Mouse (Mus musculus): ENCODE measurements at regions not wholly inside any gene's neighbourhood (a gene's known extent, or its start where the extent isn't known, plus 50 kb on each side); places are given as distances from the start of the nearest gene placed in this dataset.
A peak's percentile ranks its signal among the peaks of the same experiment; 100 is the strongest.

DNA sequence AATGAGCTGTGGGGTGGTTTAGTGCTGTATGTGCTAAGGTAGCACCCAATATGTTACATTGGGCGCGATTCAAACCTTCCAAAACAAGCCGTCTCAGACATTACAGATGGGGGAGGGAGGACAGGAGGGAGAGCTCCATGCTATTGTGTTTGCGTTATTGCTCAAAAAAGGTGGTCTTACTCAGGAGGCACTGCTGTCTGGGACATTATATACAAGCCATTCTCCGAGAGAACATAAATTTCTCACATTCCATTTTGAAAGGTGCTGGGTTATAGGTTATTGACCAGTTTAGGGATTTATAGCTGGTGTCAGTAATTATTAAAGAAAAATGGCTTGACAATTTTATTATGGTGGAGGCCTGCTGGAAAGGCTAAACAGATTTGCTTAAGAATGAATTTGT, 649.4 kb downstream of the Kcnj2 start:
- DNase-seq (ENCODE audit: low spot score) = no peak

DNA sequence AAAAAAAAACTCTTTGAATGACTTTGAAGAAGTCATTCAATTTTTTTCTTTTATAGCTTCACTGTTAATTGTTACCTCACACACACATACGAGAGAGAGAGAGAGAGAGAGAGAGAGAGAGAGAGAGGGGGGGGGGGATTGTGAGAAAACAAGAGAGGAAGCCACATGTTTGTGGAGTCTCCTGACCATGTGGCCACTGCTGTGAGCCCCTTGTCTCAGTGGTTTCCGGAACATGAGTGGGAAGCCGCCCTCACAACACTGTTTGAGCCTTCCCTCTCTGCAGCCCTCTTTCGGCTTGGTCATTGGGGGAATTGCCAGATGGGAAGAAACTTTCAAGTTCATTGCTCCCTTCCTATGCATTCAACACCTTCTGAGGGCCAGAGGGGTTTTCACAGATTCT, 656.3 kb downstream of the Kcnj2 start:
- DNase-seq (ENCODE audit: low spot score) = no peak

DNA sequence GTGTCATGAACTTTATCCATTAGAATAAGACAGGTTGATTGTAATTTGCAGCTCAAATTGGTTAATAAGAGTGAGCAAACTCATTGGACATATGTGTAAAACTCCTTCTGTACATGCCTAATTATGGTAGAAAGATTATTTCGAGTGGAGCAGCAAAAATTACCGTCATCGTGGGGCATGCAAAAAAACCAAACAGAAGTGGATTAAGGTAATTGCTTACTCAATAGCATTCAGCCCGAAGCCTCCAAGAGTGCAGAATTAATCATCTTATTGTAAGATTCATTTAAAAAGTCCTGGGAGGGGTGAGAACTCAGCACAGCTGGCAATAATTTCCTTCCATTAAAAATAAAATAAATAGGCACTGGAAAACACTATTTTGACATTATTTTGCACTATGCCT, 662.2 kb downstream of the Kcnj2 start:
- no peak for DNase-seq (ENCODE audit: low spot score)

DNA sequence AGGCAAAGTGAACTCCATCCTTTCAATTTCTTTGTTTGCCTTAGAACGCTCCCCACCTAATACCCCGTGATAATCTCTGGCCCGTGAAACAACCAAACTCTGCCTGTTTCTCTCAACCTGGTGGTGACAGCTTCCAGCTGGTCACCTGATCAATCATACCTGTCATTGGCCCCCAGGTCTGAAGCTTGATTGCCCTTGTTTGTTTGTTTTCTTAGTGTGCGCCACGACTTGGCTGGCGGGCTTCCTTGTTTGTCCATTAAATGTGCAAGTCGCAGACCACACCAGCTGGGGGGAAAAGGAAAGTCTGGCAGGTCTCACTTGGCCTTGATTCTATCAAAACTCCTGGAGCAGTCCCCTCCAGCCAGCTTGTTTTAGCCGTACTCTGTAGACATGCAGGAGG, 666.1 kb downstream of the Kcnj2 start:
- DNase-seq (ENCODE audit: low spot score) = no peak

DNA sequence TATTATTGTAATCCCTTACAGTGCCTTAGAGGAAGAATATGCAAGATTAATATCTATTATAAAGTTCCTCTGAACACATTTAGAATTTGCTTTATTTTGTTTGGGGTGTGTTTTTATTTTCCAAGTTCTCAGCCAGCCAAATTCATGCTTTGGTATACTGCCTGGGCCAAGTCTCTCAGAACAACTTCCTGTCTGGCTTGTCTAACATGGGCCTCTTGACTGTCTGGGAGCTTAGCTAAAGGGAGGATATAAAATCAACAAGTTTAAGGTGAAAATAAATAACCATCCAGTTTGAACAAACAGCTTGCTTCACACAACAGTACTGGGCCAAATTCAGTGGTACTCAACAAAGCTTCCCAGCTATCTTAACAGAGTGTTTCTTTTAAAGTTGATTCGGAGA, 669.5 kb downstream of the Kcnj2 start:
- DNase-seq (ENCODE audit: low spot score) = no peak

DNA sequence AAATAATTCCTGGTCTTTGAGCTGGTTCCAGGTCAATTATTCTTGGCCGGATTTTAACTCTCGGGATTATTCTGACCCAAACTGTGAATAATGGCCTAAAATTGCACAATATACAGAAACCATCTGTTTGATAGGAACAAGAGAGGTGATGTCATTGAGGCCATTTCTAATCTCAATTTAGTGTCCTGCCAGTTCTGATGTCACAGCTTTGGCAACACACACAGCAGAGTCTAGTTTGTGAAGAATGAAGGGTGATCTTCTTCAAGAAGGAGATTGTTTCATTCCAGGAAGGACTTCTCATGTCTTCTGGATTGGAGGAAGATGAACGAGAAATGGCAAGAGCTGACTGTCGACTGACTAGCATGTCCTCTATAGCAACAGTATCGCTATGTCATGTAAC, 670.0 kb downstream of the Kcnj2 start:
- no peak for DNase-seq (ENCODE audit: low spot score)

DNA sequence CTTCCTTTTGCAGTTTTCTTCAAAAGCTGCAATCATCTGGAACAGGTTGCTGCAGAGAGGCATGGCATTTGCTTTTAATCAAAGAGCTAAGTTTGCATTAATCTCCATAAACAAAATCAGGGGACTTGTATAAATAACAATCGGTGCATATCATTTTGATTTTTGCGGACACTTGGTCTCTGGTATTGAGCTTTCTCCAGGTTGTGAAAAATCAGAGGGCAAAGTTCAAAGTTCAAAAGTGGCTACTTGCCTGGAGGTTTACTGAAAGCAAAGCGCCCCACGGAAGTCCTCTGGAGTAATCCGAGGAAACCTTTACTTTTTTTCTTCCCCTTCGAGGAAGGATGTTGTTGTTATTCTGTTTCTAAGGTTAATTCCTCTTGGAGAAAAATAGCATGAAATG, 677.4 kb downstream of the Kcnj2 start:
- DNase-seq (ENCODE audit: low spot score) = no peak

DNA sequence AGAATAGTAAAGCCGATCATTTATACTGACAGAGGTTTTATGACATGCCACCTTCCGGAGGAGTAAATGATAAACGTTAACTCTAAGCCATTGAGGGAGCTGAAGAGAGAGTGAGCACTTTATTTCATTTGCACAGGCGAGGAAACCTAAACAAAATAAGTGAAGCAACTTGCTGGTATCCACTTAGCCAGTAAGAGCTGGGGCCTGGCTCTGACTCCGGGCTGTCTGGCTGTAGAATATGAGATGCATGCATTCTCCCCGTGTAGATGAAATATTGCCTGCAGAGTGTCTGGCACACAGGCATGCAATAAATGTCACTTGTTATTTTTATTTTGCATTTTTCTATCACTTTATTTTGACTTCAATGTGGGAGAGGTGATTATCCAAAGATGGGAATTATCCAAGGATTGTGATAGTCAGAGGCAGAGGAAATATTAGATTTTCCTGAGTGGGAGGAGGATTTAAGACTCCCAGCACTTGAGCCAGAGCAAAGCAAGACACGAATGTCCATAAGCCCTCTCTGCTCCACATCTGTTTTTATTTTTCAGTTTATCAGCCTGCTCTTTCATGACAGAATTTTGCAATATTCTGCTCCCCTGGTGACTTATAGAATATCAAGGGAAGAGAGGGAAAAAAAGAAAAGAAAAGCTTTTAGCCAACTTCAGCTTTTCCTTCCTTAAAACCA, 681.4 kb downstream of the Kcnj2 start:
- no peak for DNase-seq (ENCODE audit: low spot score)

DNA sequence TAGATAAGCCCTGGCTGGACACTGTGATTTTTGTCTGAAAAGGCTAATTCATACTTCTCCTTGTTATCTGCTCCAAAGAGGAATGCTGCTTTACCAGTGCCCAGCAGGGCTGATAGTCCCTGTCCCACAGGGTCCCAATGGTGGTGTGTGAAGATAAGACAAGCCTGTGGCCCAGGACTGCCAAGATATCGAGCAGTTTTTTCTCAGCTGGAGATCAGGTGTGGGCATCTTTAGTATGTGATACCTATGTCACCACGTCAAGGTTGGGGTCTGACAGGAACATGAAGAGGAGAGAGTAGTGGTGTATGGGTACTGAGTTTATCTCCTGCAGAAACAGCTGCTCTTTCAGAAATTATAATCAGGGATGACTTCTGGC, 682.0 kb downstream of the Kcnj2 start:
- DNase-seq (ENCODE audit: low spot score) = no peak

DNA sequence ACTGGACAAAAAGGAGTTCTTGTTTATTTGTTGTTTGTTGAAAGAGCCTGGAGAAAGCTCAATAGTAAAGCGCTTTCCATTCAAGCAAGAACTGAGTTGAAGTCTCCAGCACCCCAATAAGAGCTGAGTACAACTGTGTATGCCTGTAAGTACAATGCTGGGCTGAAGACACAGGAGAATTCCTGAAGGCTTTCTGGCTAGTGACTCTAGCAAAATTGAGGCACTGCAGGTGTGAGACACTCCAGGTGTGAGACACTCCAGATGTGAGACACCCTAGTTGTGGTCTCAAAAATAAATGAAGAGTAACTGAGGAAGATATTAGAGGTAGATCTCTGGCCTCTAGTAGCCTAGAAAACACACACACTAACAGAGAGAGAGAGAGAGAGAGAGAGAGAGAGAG, 682.5 kb downstream of the Kcnj2 start:
- no peak for DNase-seq (ENCODE audit: low spot score)

DNA sequence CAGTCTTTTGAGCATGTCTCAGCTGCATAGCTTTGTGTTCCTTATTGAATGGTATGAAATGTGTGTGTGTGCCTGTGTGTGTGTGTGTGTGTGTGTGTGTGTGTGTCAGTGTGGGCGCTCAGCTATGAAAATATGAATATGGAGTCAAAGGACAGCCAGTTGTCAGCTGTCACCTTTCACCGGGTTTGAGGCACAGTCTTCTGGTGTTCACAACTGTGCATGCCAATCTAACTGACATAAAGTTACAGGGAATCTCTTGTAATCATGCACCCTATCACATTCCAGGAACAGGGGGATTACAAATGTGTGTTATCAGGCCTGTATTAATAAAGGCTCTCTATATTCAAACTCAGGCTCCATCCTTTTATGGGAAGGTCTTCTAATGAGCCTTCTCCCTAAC, 688.8 kb downstream of the Kcnj2 start:
- no peak for DNase-seq (ENCODE audit: low spot score)

DNA sequence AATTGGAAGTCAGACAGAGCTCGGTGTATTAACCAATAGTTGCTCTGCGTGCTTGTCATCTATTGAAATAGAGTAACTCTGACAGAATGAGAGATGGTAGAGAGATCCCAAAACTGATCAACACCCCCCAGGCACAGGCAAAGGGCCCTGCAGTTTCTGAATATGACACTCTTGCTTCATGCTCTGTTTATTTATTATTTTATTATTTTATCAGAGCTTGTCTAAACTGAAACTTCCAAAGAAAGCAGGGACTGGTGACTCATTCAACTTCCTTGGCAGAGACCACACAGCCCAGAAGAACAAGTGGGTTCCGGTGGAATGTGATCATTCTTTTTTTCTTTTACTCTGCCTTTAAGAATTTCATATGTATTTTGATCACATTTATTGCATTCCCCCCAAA, 697.1 kb downstream of the Kcnj2 start:
- no peak for DNase-seq (ENCODE audit: low spot score)

DNA sequence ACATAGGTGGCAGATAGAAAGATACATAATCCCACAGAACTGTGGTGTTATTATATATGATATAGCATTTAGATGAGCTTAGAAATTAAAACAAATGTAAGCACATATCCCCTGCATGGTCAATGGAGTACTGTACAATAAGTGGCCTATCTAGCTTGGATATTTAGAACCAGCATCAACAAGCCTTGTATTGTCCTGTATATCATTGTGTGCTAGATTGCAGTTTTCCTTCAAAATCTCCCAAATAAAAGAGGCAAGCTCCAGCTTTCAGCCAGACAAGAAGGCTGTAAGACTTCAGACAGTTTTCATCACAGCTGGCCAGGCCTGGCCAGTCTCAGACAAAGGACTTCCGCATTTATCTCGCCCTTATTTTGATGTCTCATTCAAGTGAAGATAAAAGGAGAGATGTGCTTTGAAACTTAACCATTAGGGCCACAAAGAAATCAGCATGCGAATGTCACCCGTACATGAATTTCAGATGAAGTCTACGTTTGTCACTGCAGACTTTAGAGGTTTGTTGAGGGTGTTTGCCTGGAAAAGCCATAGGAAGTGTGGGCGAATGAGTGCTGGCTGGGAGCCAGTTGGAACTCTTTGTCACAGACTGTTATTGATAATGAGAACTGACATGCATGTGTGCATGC, 700.5 kb downstream of the Kcnj2 start:
- no peak for DNase-seq (ENCODE audit: low spot score)

DNA sequence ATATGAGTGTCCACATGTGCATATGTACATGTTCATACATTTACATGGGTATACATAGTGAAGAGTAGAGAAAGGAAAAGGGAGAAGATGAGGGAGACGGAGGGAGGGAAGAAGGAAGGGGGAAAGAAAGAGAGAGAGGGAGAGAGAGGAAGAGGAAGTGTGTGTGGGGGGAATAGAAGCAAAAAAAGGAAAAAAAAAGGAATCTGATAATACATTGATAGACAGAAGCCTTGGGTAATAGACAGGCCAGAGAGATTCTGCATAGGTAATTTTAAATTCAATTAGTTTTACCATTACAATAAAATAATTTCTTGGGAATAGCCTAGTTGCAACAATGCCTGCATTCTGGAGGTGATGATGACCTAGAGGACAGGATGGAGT, 701.0 kb downstream of the Kcnj2 start:
- no peak for DNase-seq (ENCODE audit: low spot score)

DNA sequence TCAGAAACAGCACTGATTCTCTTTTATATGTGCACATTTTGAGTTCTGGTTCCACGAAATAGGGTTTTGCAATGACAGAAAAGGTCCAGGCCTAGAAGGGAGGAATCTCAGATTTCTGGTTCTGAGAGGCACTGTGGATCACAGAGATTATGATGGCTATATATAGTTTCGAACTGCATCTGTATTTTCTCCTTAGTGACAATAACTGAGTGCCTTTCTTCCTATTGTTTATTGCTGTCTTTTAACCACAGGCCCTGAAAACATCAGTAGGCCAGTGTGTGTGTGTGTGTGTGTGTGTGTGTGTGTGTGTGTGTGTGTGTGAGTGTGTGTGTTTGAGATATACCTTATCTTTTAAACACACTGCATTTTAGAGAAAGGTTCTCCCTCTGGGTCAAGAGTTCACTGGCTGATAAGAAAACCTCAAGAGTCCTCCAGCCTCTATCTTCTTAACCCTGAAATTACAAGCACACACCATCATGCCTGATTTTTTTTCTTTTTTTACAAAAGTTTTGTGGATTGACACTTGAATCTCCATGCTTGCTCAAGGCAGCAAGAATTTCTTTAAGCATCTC, 708.2 kb downstream of the Kcnj2 start:
- no peak for DNase-seq (ENCODE audit: low spot score)

DNA sequence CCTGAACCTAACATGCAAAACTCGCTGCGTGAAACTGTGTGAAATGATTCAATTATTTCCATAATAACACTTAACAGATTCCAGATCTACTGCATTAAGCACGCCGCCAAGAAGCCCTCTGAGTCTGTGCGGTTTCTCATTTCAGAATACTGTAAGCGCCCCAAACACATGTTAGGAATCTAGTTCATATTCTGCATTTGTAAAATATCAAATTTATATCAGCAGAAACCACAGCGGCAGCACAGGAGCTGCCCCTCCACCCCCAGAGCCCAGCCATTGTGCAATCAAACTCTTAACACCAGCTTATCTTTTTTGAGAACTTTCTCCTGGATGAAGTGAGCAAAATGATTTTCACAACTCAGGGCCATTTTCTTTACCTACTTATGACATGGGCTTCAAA, 715.4 kb downstream of the Kcnj2 start:
- DNase-seq (ENCODE audit: low spot score) = no peak

DNA sequence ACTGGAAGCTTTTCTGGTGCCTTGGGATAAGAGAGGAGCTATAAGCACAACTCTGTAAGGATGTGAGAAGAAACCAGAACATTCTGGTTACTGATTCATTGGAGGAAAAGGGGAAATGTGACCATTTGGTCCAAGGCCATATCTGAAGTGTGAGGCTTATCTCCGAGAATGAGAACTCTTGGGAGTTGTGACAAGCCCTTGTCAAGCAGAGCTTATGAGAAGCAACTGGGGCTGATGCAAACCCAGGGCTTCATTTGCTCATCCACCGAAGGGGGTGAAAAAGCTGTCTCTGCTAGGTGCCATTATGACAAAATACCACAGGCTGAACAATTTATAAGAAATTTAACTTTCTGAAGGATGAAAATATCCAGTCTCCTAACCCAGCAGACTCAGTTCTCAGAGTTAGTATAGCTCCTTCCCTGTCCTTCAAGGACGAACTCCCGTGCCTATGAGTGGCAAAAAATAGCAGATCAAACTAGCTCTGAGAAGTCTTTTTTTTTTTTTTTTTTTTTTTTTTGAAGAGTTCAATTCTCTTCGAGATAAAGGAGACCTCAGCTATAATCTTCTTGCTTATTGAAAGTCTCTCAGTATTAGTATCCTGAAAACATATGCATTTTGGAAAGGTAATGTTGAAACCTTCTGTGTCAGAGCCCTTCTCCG, 725.4 kb downstream of the Kcnj2 start:
- no peak for DNase-seq (ENCODE audit: low spot score)

DNA sequence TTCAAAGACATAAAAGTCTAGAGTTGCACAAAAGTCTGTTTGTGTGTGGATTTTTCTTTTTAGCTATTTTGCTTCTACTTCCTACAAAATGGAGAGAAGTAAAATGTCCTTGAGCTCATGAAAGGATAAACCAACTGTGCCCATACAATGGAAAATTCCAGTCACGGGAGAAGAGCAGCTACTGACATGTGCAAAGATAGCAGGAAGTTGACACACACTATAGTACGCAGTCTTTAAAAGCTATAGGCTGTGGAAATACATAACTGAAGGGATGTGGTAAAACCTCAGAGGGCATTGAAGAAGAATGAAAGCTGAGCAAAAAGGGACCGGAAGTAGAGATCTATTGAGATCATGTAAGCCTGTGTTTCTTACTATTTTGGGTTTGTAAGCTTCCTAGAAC, 735.1 kb downstream of the Kcnj2 start:
- no peak for DNase-seq (ENCODE audit: low spot score)

DNA sequence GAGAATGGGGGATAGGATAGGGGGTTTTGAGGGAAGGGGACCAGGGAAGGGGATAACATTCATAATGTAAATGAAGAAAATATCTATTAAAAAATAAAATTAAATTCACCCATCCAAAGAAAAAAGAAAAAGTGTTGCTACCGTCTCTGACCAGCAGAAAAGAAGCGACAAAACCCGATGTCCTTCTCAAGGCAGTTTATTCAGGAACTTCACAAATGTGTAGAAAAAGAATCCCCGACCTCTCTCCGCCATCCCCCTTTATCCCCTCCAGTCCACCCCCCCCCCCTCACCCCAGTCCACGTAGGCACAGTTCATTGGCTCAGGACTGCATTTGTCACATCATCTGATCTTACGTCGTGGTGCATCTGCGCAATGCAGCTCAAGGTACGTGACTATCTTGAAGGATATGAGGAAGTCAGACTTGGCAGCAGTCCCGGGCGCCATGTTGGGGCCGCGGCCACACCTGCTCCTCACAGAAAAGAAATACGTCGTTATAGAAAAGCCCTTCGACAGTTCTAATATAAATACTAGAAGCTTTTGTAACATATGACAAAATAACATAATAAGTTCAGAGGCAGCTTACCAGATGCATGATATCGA, 750.3 kb downstream of the Kcnj2 start:
- DNase-seq (ENCODE audit: low spot score) = peak; percentile 51

DNA sequence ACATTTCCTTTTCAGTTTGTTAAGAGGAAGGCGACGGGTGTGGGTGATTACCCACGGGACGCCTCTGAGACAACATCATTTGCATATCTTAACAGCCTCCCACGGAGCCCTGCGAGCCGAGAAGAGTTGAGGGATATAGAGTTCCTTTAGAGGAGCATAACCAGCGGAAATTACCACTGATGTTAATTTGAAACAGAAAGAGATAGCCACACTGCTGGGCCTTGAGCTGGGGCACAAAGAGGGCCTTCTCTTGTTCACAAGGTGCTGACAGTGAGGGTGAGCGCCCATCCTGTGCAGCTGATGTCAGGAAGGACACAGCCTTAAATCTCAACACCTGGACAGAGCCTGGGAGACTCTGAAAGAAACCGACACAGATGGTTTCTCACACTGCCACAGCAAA, 752.2 kb downstream of the Kcnj2 start:
- no peak for DNase-seq (ENCODE audit: low spot score)

DNA sequence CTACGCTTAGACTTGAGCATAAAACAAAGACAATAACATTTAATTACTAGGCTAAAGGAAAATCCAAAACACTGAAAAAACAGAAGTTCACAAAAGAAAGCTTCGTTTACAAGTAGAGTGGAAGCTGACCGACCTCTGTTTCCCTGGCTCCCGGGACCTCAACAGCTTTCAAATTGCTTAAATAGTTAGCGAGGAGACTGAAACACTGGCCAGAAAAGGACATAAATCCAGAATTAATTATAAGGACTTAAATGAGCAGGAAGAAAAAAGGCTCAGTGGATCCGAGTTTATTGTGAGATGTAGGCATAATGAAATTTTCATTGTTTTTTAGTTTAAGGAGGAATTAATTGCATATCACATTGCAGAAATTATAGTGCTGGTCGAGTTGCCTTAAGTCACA, 754.4 kb downstream of the Kcnj2 start:
- DNase-seq (ENCODE audit: low spot score) = no peak

DNA sequence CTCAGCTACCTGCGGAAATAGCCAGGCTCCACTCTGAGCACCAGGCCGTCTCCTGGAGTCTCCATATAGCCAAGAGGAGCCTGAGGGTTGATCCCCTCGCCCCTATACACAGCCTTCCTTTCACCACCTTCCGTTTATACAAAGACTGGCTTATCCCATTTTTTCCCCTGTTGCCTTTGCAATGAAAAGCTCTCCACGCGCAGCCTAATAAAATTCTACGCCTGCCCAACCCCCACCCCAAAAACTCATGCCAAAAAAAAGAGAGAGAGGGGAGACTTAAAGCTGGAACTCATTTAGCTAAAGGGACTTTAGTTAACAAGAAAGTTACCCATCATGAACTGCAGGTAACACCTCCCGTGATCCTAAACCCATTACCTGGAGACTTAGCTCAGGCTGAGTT, 762.5 kb downstream of the Kcnj2 start:
- no peak for DNase-seq (ENCODE audit: low spot score)

DNA sequence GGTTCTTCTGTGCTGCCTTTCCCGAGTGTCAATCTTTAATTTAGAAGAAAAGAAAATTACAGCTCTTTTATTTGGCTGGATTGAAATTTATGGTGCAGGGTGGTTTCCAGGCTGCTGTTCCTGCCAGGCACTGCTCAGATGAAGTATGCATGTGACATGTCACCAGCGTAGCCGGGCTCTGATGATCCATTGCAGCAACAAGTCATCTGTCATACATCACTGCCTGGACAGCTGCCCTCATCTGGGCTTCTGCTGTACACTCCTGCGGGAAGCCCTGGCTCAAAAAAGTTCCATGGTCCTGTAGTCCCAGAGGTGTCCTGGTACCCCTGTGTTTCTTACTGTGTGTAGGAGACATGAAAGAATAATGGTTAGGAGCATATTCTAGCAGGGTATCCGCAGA, 773.0 kb downstream of the Kcnj2 start:
- DNase-seq (ENCODE audit: low spot score) = no peak

All from testis, postnatal 14 days (tissue).